Mouse (Mus musculus) liver, postnatal 0 days (tissue): ENCODE results near the gene Hormad2.

ENCODE experiments used
- CTCF ChIP-seq: sonication (generic); IDR thresholded peaks from 2 replicates; pipeline ENCODE4 v1.5.1; 2016; ENCODE audit warnings: antibody characterized with exemption, low read depth
- EP300 ChIP-seq: IDR thresholded peaks from 2 replicates; pipeline ENCODE4 v1.6.1; 2016; ENCODE audit warnings: antibody characterized with exemption, low read depth, mild to moderate bottlenecking

DNA sequence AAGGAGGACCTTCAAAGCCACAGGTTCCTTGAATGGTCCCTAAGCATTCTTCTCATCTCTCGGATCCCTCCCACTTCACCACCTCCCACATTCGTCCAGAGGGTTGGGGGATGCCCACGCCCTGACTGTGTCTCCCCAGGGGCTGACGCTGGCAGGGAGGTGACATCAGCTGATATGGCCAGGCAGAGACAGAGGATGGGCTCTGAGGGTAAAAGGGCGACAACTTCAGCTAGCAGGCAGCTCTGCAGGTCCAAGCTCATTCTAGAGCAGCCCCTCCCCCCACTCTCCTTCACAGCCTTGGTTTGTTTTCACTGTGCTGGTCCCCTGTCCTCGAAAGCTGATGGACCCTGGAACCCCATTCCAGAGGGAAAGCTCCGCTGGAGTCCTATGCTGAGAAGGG, 142.3 kb downstream of the Hormad2 start:
- TF ChIP-seq EP300 (no peak), CTCF (no peak)
